In the genomic region with DNA sequence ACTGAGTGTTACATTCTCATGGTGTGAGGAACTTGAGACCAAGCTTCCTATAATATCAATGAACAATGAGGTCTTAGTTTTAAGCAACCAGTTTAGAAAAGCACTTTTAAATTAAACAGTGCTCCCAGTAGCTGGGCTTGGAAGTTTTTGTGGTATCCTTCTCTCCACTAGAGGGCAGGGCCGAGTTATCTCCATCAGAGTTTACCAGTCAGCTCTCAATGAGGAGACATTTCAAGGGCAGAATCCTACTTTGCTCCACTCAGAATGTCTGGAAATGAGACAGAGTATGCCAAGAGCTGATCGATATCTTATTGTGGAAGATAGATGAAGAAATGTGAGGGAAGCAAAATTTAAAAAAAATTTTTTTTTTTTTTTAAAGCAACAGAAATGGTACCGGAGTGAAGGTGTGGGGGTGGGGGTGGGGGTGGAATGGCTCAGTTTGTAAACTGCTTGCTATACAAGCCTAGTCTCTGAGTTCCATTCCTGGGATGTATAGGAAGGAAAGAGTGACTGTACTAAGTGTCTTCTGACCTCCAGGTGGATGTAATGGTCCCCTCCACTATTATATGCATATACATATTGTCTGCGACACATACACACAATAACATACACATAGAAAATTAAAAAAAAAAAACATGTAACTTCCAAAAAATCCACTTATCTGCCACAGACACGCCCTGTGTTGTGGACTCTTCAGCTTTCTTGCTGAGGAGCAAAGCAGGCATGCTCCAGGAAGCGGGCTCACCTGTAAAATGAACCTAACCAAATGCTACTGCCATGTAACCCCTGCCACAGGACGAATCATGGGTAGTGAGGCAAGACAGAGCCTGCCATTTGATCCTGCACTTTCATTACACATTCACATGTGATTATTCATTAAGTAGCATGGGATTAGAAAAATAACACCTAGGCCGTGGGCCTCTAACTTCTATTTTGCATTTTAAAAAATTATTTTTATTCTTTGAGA, we compare ENCODE assay signal across 10 mouse cellular contexts.
DNase-seq lines count a peak whose midpoint lies in the region; ATAC-seq lines count a peak whose summit lies in the region.
"Had no signal": no experiment of that assay in that cellular context is flagged by ENCODE, and none has a peak within 500 bp of the region (broad histone marks: within the 10 kb centered on the region; RNA-seq: fewer than 3 reads in every experiment).

No protein-coding gene starts in this region.

- H3K36me3 ChIP-seq in heart, embryonic 12.5 days, result no peaks in the 10 kb centered on the region
- H3K36me3 ChIP-seq in midbrain, embryonic 10.5 days, result no peaks in the 10 kb centered on the region
- H3K36me3 ChIP-seq in stomach, embryonic 14.5 days (ENCODE audit: control insufficient read depth, insufficient read depth, low read length), result no peaks in the 10 kb centered on the region
- H3K36me3 ChIP-seq: G1E had no signal

- 65% methylated on average over 8 of the region's 8 CpGs for WGBS in heart, embryonic 12.5 days
- 67% methylated on average over 8 of the region's 8 CpGs for WGBS in midbrain, embryonic 10.5 days
- 62% methylated on average over 8 of the region's 8 CpGs for WGBS in stomach, embryonic 14.5 days

- H3K9me3 ChIP-seq in heart, embryonic 12.5 days (replicated peaks), result no peaks in the 10 kb centered on the region
- no peaks in the 10 kb centered on the region for H3K9me3 ChIP-seq in midbrain, embryonic 10.5 days (replicated peaks)
- no peaks in the 10 kb centered on the region for H3K9me3 ChIP-seq in stomach, embryonic 14.5 days (ENCODE audit: control insufficient read depth, low read depth, low read length)
- H3K9me3 ChIP-seq: G1E; megakaryocyte, embryonic 14.5 days had no signal

- intact Hi-C loops in left cerebral cortex, postnatal 10 days (cut with DNase I), result loop anchor here (5.0 kb wide), 1 partner anchor 278 kb away; no protein-coding TSS in a partner anchor

- H3K9ac ChIP-seq in heart, embryonic 12.5 days, result no peak overlapping the region
- H3K9ac ChIP-seq in stomach, embryonic 14.5 days (replicated peaks; ENCODE audit: low read depth, low read length), result no peak overlapping the region

- no peak for ATAC-seq in heart, embryonic 12.5 days (ENCODE audit: insufficient number of reproducible peaks, low FRiP score)
- ATAC-seq in stomach, embryonic 14.5 days (ENCODE audit: insufficient number of reproducible peaks, insufficient read depth, low FRiP score, low read depth), result peak; percentile 46; the same call in 1 of the 2 replicates

- H3K4me3 ChIP-seq in heart, embryonic 12.5 days, result no peak overlapping the region
- no peak overlapping the region for H3K4me3 ChIP-seq in midbrain, embryonic 10.5 days
- H3K4me3 ChIP-seq in stomach, embryonic 14.5 days (ENCODE audit: low read depth, low read length), result no peak overlapping the region
- H3K4me3 ChIP-seq: megakaryocyte, embryonic 14.5 days had no signal

- H3K4me1 ChIP-seq in heart, embryonic 12.5 days (replicated peaks), result no peaks in the 10 kb centered on the region
- H3K4me1 ChIP-seq in midbrain, embryonic 10.5 days, result no peaks in the 10 kb centered on the region
- H3K4me1 ChIP-seq in stomach, embryonic 14.5 days (ENCODE audit: control insufficient read depth, insufficient read depth, low read length), result no peaks in the 10 kb centered on the region

- H3K4me2 ChIP-seq in heart, embryonic 12.5 days, result no peak overlapping the region
- no peak overlapping the region for H3K4me2 ChIP-seq in stomach, embryonic 14.5 days (replicated peaks; ENCODE audit: low read depth, low read length)

- peak; percentile 8 to 27 for DNase-seq in heart, adult 9 months (ENCODE audit: low spot score in 2 of 2)
- DNase-seq in cerebellum, postnatal 25 days, result peak; percentile 66 to 83
- peak; percentile 63 to 87 for DNase-seq in frontal cortex, postnatal 36 days (ENCODE audit: low spot score in 2 of 2)
- DNase-seq in kidney, adult 18-20 months, result peak; percentile 48
- peak; percentile 58 to 76 for DNase-seq in left cerebral cortex, postnatal 10 days (ENCODE audit: extremely low spot score in 1 of 2, low spot score in 2 of 2)
- peak; percentile 43 for DNase-seq in midbrain, embryonic 10.5 days (ENCODE audit: low spot score)

- H3K27ac ChIP-seq in heart, embryonic 12.5 days (ENCODE audit: poor library complexity, severe bottlenecking), result no peak overlapping the region
- no peak overlapping the region for H3K27ac ChIP-seq in midbrain, embryonic 10.5 days (replicated peaks)
- no peak overlapping the region for H3K27ac ChIP-seq in stomach, embryonic 14.5 days (ENCODE audit: low read length)

- no peaks in the 10 kb centered on the region for H3K27me3 ChIP-seq in heart, embryonic 12.5 days (replicated peaks)
- no peaks in the 10 kb centered on the region for H3K27me3 ChIP-seq in midbrain, embryonic 10.5 days (ENCODE audit: low read depth, poor library complexity, severe bottlenecking)
- no peaks in the 10 kb centered on the region for H3K27me3 ChIP-seq in stomach, embryonic 14.5 days (ENCODE audit: control insufficient read depth, insufficient read depth, low read length)
- H3K27me3 ChIP-seq: megakaryocyte, embryonic 14.5 days had no signal

Comparison
In these comparisons a context has a peak if more than half of its experiments do, and no peak if none do; other contexts are left out.
1. DNase-seq: peak in every context shown above with its lines; median percentile 75 in frontal cortex, postnatal 36 days; 74 in cerebellum, postnatal 25 days; 67 in left cerebral cortex, postnatal 10 days; 48 in kidney, adult 18-20 months; 43 in midbrain, embryonic 10.5 days; 18 in heart, adult 9 months.